Mouse (Mus musculus) megakaryocyte-erythroid progenitor cell, adult 5-6 weeks (primary cell): Measurements from ENCODE around the gene Cysrt1. TPM values are rescaled to one million over a fixed set of nuclear protein-coding genes. Genes with fewer than 3 reads are reported as not detected.

Experiments
- ATAC-seq: replicated peaks from 2 replicates; pipeline ENCODE4 v1.8.0; 2016; ENCODE audit warnings: mild to moderate bottlenecking, inconsistent platforms; ENCODE audit not compliant: severe bottlenecking, poor library complexity, low FRiP score, low TSS enrichment
- total RNA-seq, 2 experiments: library from RNA; stranded (forward) in 1 of 2; stranded (reverse) in 1 of 2; fragments of 200-1000, 215-1000 nt in 1 of 2; fragments of >200 nt in 1 of 2; fragmentation: Nextera tagmentation in 1 of 2; gene quantifications; 2 replicates each; pipeline ENCODE4 v1.2.3; 2014 to 2017

The Cysrt1 gene
- total RNA-seq, 2 experiments from 2014 or later, result not detected

- no peak for ATAC-seq
Measured at GRCm38 (mm10) chr2:25218445-25218844, 23.8 kb downstream of the Cysrt1 start, which contains the start of gene Fam166a. Gene Fam166a, plus strand, starts transcription at chr2:25218745.

- ATAC-seq, result no peak
Measured at GRCm38 (mm10) chr2:25217666-25218065, 24.6 kb downstream of the Cysrt1 start.

GRCm38 (mm10) chr2:25214444-25214843, 27.8 kb downstream of the Cysrt1 start, which contains the start of gene Stpg3:
Gene Stpg3, minus strand, starts transcription at chr2:25214637.
- no peak for ATAC-seq

- no peak for ATAC-seq
Measured at GRCm38 (mm10) chr2:25213266-25213865, 28.9 kb downstream of the Cysrt1 start.

GRCm38 (mm10) chr2:25211121-25211670, 31.1 kb downstream of the Cysrt1 start, which contains the start of gene Nelfb:
Gene Nelfb, minus strand, starts transcription at chr2:25211489.
- peak; percentile 96 for ATAC-seq

GRCm38 (mm10) chr2:25210686-25211085, 31.6 kb downstream of the Cysrt1 start:
- ATAC-seq, result no peak

GRCm38 (mm10) chr2:25207593-25207992, 34.7 kb downstream of the Cysrt1 start:
- ATAC-seq, result no peak

- ATAC-seq, result peak; percentile 86
Measured at GRCm38 (mm10) chr2:25203631-25204214, 38.5 kb downstream of the Cysrt1 start.

GRCm38 (mm10) chr2:25200631-25201030, 41.6 kb downstream of the Cysrt1 start:
- ATAC-seq, result no peak

GRCm38 (mm10) chr2:25197946-25198345, 44.3 kb downstream of the Cysrt1 start:
- ATAC-seq, result no peak

- ATAC-seq, result no peak
Measured at GRCm38 (mm10) chr2:25197191-25197590, 45.1 kb downstream of the Cysrt1 start.

- ATAC-seq, result peak; percentile 75
Measured at GRCm38 (mm10) chr2:25196172-25196954, 45.9 kb downstream of the Cysrt1 start, which contains the start of gene Tor4a. Gene Tor4a, minus strand, starts transcription at chr2:25196886.

GRCm38 (mm10) chr2:25195211-25196156, 46.8 kb downstream of the Cysrt1 start:
- ATAC-seq, result peak; percentile 51

- no peak; the same call in none of the 2 replicates for ATAC-seq
Measured at GRCm38 (mm10) chr2:25194486-25195171, 47.6 kb downstream of the Cysrt1 start.

GRCm38 (mm10) chr2:25194006-25194405, 48.2 kb downstream of the Cysrt1 start:
- no peak for ATAC-seq

- ATAC-seq, result peak; percentile 49
Measured at GRCm38 (mm10) chr2:25193330-25193770, 48.9 kb downstream of the Cysrt1 start.
